Mouse (Mus musculus): ENCODE measurements around the gene Usp45. TPM values are rescaled to one million over a fixed set of nuclear protein-coding genes. Genes with fewer than 3 reads are reported as not detected.

The Usp45 gene
- polyA plus RNA-seq, 1 experiment from 2014 or later = 10.4 TPM

GRCm38 (mm10) chr4:21758860-21759259, 8.1 kb upstream of the Usp45 start:
- no peaks in the 10 kb centered on the region for H3K9me3 ChIP-seq (ENCODE audit: control insufficient read depth, low read length)
- H3K9ac ChIP-seq (replicated peaks; ENCODE audit: low read length) = no peak overlapping the region
- DNase-seq (no peak), ATAC-seq (ENCODE audit: low FRiP score, low TSS enrichment) (no peak)
- H3K4me2 ChIP-seq (ENCODE audit: low read length) = no peak overlapping the region
- 61% methylated on average over 1 of the region's 1 CpGs for WGBS
- peaks cover 14% of the 10 kb centered on the region; the same call in 1 of the 2 replicates for H3K36me3 ChIP-seq (ENCODE audit: control insufficient read depth, insufficient read depth, low read length)
- no peak overlapping the region for H3K4me3 ChIP-seq (replicated peaks; ENCODE audit: low read depth, low read length)
- H3K4me1 ChIP-seq (ENCODE audit: control insufficient read depth, insufficient read depth, low read length) = no peaks in the 10 kb centered on the region
- H3K27me3 ChIP-seq (ENCODE audit: control insufficient read depth, insufficient read depth, low read length) = no peaks in the 10 kb centered on the region
- no peak overlapping the region for H3K27ac ChIP-seq (replicated peaks; ENCODE audit: low read depth, low read length)

- Histone ChIP-seq H3K4me3 (replicated peaks; ENCODE audit: low read depth, low read length) (no peak overlapping the region), H3K27me3 (ENCODE audit: control insufficient read depth, insufficient read depth, low read length) (no peaks in the 10 kb centered on the region), H3K27ac (replicated peaks; ENCODE audit: low read depth, low read length) (no peak overlapping the region), H3K4me1 (ENCODE audit: control insufficient read depth, insufficient read depth, low read length) (peaks cover 6% of the 10 kb centered on the region; the same call in 1 of the 2 replicates), H3K9ac (replicated peaks; ENCODE audit: low read length) (no peak overlapping the region), H3K36me3 (ENCODE audit: control insufficient read depth, insufficient read depth, low read length) (peaks cover 14% of the 10 kb centered on the region; the same call in 1 of the 2 replicates), H3K4me2 (ENCODE audit: low read length) (no peak overlapping the region), H3K9me3 (ENCODE audit: control insufficient read depth, low read length) (no peaks in the 10 kb centered on the region)
- 89% methylated on average over 9 of the region's 9 CpGs for WGBS
- no peak for ATAC-seq (ENCODE audit: low FRiP score, low TSS enrichment)
- DNase-seq = peak; percentile 8
Observed at GRCm38 (mm10) chr4:21761416-21762160, 5.4 kb upstream of the Usp45 start.

GRCm38 (mm10) chr4:21763827-21764226, 3.1 kb upstream of the Usp45 start:
- Histone ChIP-seq H3K9me3 (ENCODE audit: control insufficient read depth, low read length) (no peaks in the 10 kb centered on the region), H3K4me1 (ENCODE audit: control insufficient read depth, insufficient read depth, low read length) (peaks cover 6% of the 10 kb centered on the region; the same call in 1 of the 2 replicates), H3K27me3 (ENCODE audit: control insufficient read depth, insufficient read depth, low read length) (no peaks in the 10 kb centered on the region), H3K36me3 (ENCODE audit: control insufficient read depth, insufficient read depth, low read length) (peaks cover 5% of the 10 kb centered on the region; the same call in 1 of the 2 replicates), H3K4me2 (ENCODE audit: low read length) (no peak overlapping the region), H3K27ac (replicated peaks; ENCODE audit: low read depth, low read length) (no peak overlapping the region), H3K4me3 (replicated peaks; ENCODE audit: low read depth, low read length) (no peak overlapping the region), H3K9ac (replicated peaks; ENCODE audit: low read length) (no peak overlapping the region)
- no peak for DNase-seq
- WGBS = 89% methylated on average over 4 of the region's 4 CpGs
- no peak for ATAC-seq (ENCODE audit: low FRiP score, low TSS enrichment)

- 16% methylated on average over 14 of the region's 14 CpGs for WGBS
- Histone ChIP-seq H3K36me3 (ENCODE audit: control insufficient read depth, insufficient read depth, low read length) (no peaks in the 10 kb centered on the region), H3K4me2 (ENCODE audit: low read length) (peak overlapping the region; percentile 74), H3K27me3 (ENCODE audit: control insufficient read depth, insufficient read depth, low read length) (no peaks in the 10 kb centered on the region), H3K4me1 (ENCODE audit: control insufficient read depth, insufficient read depth, low read length) (peaks cover 6% of the 10 kb centered on the region; the same call in 1 of the 2 replicates), H3K4me3 (replicated peaks; ENCODE audit: low read depth, low read length) (peak overlapping the region; percentile 69), H3K9me3 (ENCODE audit: control insufficient read depth, low read length) (no peaks in the 10 kb centered on the region), H3K27ac (replicated peaks; ENCODE audit: low read depth, low read length) (peak overlapping the region; percentile 75), H3K9ac (replicated peaks; ENCODE audit: low read length) (peak overlapping the region; percentile 74)
- DNase-seq (peak; percentile 41), ATAC-seq (ENCODE audit: low FRiP score, low TSS enrichment) (peak; percentile 43)
Observed at GRCm38 (mm10) chr4:21766171-21766862, 639 bp upstream of the Usp45 start.

- Histone ChIP-seq H3K4me2 (ENCODE audit: low read length) (no peak overlapping the region), H3K4me1 (ENCODE audit: control insufficient read depth, insufficient read depth, low read length) (peaks cover 3% of the 10 kb centered on the region; the same call in 1 of the 2 replicates), H3K27ac (replicated peaks; ENCODE audit: low read depth, low read length) (no peak overlapping the region), H3K27me3 (ENCODE audit: control insufficient read depth, insufficient read depth, low read length) (no peaks in the 10 kb centered on the region), H3K9ac (replicated peaks; ENCODE audit: low read length) (no peak overlapping the region), H3K4me3 (replicated peaks; ENCODE audit: low read depth, low read length) (no peak overlapping the region), H3K36me3 (ENCODE audit: control insufficient read depth, insufficient read depth, low read length) (no peaks in the 10 kb centered on the region), H3K9me3 (ENCODE audit: control insufficient read depth, low read length) (no peaks in the 10 kb centered on the region)
- no peak for DNase-seq
- ATAC-seq (ENCODE audit: low FRiP score, low TSS enrichment) = no peak
- 88% methylated on average over 1 of the region's 1 CpGs for WGBS
Observed at GRCm38 (mm10) chr4:21771064-21771463, 4.1 kb downstream of the Usp45 start.

- H3K27me3 ChIP-seq (ENCODE audit: control insufficient read depth, insufficient read depth, low read length) = no peaks in the 10 kb centered on the region
- DNase-seq = no peak
- no peak overlapping the region for H3K4me2 ChIP-seq (ENCODE audit: low read length)
- 96% methylated on average over 1 of the region's 1 CpGs for WGBS
- no peaks in the 10 kb centered on the region for H3K36me3 ChIP-seq (ENCODE audit: control insufficient read depth, insufficient read depth, low read length)
- H3K4me3 ChIP-seq (replicated peaks; ENCODE audit: low read depth, low read length) = no peak overlapping the region
- no peak for ATAC-seq (ENCODE audit: low FRiP score, low TSS enrichment)
- no peak overlapping the region for H3K9ac ChIP-seq (replicated peaks; ENCODE audit: low read length)
- no peak overlapping the region for H3K27ac ChIP-seq (replicated peaks; ENCODE audit: low read depth, low read length)
- H3K4me1 ChIP-seq (ENCODE audit: control insufficient read depth, insufficient read depth, low read length) = 0 out of 2 replicates have a peak, but pooled peaks cover 6% of the 10 kb centered on the region
- no peaks in the 10 kb centered on the region for H3K9me3 ChIP-seq (ENCODE audit: control insufficient read depth, low read length)
Observed at GRCm38 (mm10) chr4:21772306-21772705, 5.3 kb downstream of the Usp45 start.

- DNase-seq (peak; percentile 97), ATAC-seq (ENCODE audit: low FRiP score, low TSS enrichment) (peak; percentile 97)
- H3K27ac ChIP-seq (replicated peaks; ENCODE audit: low read depth, low read length) = 0 out of 2 replicates have a peak overlapping the region, but pooled peaks have one; percentile 52
- no peaks in the 10 kb centered on the region for H3K9me3 ChIP-seq (ENCODE audit: control insufficient read depth, low read length)
- H3K9ac ChIP-seq (replicated peaks; ENCODE audit: low read length) = peak overlapping the region; percentile 82
- no peaks in the 10 kb centered on the region for H3K27me3 ChIP-seq (ENCODE audit: control insufficient read depth, insufficient read depth, low read length)
- peak overlapping the region; percentile 82 for H3K4me3 ChIP-seq (replicated peaks; ENCODE audit: low read depth, low read length)
- 0 out of 2 replicates have a peak, but pooled peaks cover 8% of the 10 kb centered on the region for H3K4me1 ChIP-seq (ENCODE audit: control insufficient read depth, insufficient read depth, low read length)
- H3K36me3 ChIP-seq (ENCODE audit: control insufficient read depth, insufficient read depth, low read length) = 0 out of 2 replicates have a peak, but pooled peaks cover 3% of the 10 kb centered on the region
- H3K4me2 ChIP-seq (ENCODE audit: low read length) = peak overlapping the region; percentile 69
- under 1% methylated on average over 46 of the region's 46 CpGs for WGBS
Observed at GRCm38 (mm10) chr4:21776091-21776945, 9.4 kb downstream of the Usp45 start.

- WGBS = 6% methylated on average over 9 of the region's 9 CpGs
Observed at GRCm38 (mm10) chr4:21776946-21777265, 9.9 kb downstream of the Usp45 start.

More at GRCm38 (mm10) chr4:21776946-21777265, 9.9 kb downstream of the Usp45 start:
- Histone ChIP-seq H3K4me1 (ENCODE audit: control insufficient read depth, insufficient read depth, low read length) (0 out of 2 replicates have a peak, but pooled peaks cover 8% of the 10 kb centered on the region), H3K4me3 (replicated peaks; ENCODE audit: low read depth, low read length) (peak overlapping the region; percentile 82), H3K27me3 (ENCODE audit: control insufficient read depth, insufficient read depth, low read length) (no peaks in the 10 kb centered on the region), H3K9me3 (ENCODE audit: control insufficient read depth, low read length) (no peaks in the 10 kb centered on the region), H3K27ac (replicated peaks; ENCODE audit: low read depth, low read length) (no peak overlapping the region), H3K9ac (replicated peaks; ENCODE audit: low read length) (peak overlapping the region; percentile 82), H3K36me3 (ENCODE audit: control insufficient read depth, insufficient read depth, low read length) (peaks cover 8% of the 10 kb centered on the region), H3K4me2 (ENCODE audit: low read length) (peak overlapping the region; percentile 69)
- ATAC-seq (ENCODE audit: low FRiP score, low TSS enrichment) = no peak
- no peak for DNase-seq
